Mouse (Mus musculus) heart, postnatal 14 days (tissue): ENCODE measurements around the gene Actr10. TPM values are rescaled to one million over a fixed set of nuclear protein-coding genes. Genes with fewer than 3 reads are reported as not detected.

ENCODE experiments used
- DNase-seq, 2 experiments: peaks; one replicate each; pipeline ENCODE4 v3.0.0; 2021 to 2022
- intact Hi-C: fragments of 180-260 bp; cut with DNase I; formaldehyde crosslinking; loops from one replicate; pipeline ENCODE4 v1.15.1; 2025
- long read RNA-seq, 2 experiments: library from polyadenylated mRNA; stranded (forward); transcript quantifications; one replicate each; pipeline ENCODE4 v2.0.0; 2021
- total RNA-seq, 2 experiments: library from RNA; stranded (reverse); gene quantifications; 2 replicates each; pipeline ENCODE4 v1.2.3; 2021

Gene Actr10
- total RNA-seq, result 100 to 1,000 TPM; 136 to 141 TPM
- long read RNA-seq, experiment 1, full-length matches to known transcripts, result 45 of 45 reads
- long read RNA-seq, experiment 1, partial matches to known transcripts, result 0 of 45 reads
- long read RNA-seq, experiment 1, other reads (novel, unspliced or antisense), result 0 of 45 reads
- long read RNA-seq, experiment 2, full-length matches to known transcripts, result 27 of 27 reads
- long read RNA-seq, experiment 2, partial matches to known transcripts, result 0 of 27 reads
- long read RNA-seq, experiment 2, other reads (novel, unspliced or antisense), result 0 of 27 reads

GRCm38 (mm10) chr12:70937571-70938384 is at the start of gene Actr10:
Gene Actr10, plus strand, starts transcription at chr12:70937857.
- intact Hi-C loops, result no loop called here
- peak; percentile 97 to 98 for DNase-seq

GRCm38 (mm10) chr12:70890405-70890804 is 47.3 kb upstream of the Actr10 start:
- intact Hi-C loops, result no loop called here
- DNase-seq, result no peak

- intact Hi-C loops, result no loop called here
- DNase-seq, result no peak
These were observed 46.7 kb upstream of the Actr10 start for GRCm38 (mm10) chr12:70890874-70891470.

- DNase-seq, result no peak
- intact Hi-C loops, result no loop called here
These were observed 42.4 kb upstream of the Actr10 start for GRCm38 (mm10) chr12:70895275-70895674.

GRCm38 (mm10) chr12:70896068-70896467 is 41.6 kb upstream of the Actr10 start:
- no peak for DNase-seq
- intact Hi-C loops, result no loop called here

- DNase-seq, result no peak
- intact Hi-C loops, result no loop called here
These were observed 40.2 kb upstream of the Actr10 start for GRCm38 (mm10) chr12:70897434-70897833.

GRCm38 (mm10) chr12:70898450-70898849 is 39.2 kb upstream of the Actr10 start:
- intact Hi-C loops, result no loop called here
- no peak for DNase-seq

GRCm38 (mm10) chr12:70904471-70904870 is 33.2 kb upstream of the Actr10 start:
- intact Hi-C loops, result no loop called here
- no peak for DNase-seq

GRCm38 (mm10) chr12:70906867-70907266 is 30.8 kb upstream of the Actr10 start:
- intact Hi-C loops, result no loop called here
- no peak for DNase-seq

GRCm38 (mm10) chr12:70907651-70908050 is 30.0 kb upstream of the Actr10 start:
- DNase-seq, result no peak
- intact Hi-C loops, result no loop called here

GRCm38 (mm10) chr12:70908076-70908475 is 29.6 kb upstream of the Actr10 start:
- intact Hi-C loops, result no loop called here
- DNase-seq, result no peak

- DNase-seq, result peak; percentile 85 to 91
- intact Hi-C loops, result loop anchor here (5.0 kb wide), 2 partner anchors 253 to 678 kb away; partner anchors contain the start of gene Pygl
These were observed 27.4 kb upstream of the Actr10 start for GRCm38 (mm10) chr12:70910241-70910720.

- intact Hi-C loops, result loop anchor here (1.0 to 5.0 kb wide), 4 partner anchors 86 to 679 kb away; partner anchors contain the start of genes Frmd6 and Pygl
- DNase-seq, result peak; percentile 85 to 91
These were observed 26.6 kb upstream of the Actr10 start for GRCm38 (mm10) chr12:70911029-70911428.

- intact Hi-C loops, result loop anchor here (1.0 to 5.0 kb wide), 4 partner anchors 87 to 680 kb away; partner anchors contain the start of genes Frmd6 and Pygl
- no peak for DNase-seq
These were observed 25.8 kb upstream of the Actr10 start for GRCm38 (mm10) chr12:70911676-70912379.

GRCm38 (mm10) chr12:70913429-70913828 is 24.2 kb upstream of the Actr10 start:
- peak; percentile 73 to 78 for DNase-seq
- intact Hi-C loops, result loop anchor here (5.0 kb wide), 2 partner anchors 256 to 681 kb away; partner anchors contain the start of gene Pygl

- peak in 1 of 2 experiments; percentile 65 for DNase-seq
- intact Hi-C loops, result loop anchor here (5.0 kb wide), 2 partner anchors 257 to 682 kb away; partner anchors contain the start of gene Pygl
These were observed 23.3 kb upstream of the Actr10 start for GRCm38 (mm10) chr12:70914387-70914786.

- intact Hi-C loops, result no loop called here
- DNase-seq, result no peak
These were observed 7.9 kb upstream of the Actr10 start for GRCm38 (mm10) chr12:70929781-70930180.

GRCm38 (mm10) chr12:70937150-70937549 is 507 bp upstream of the Actr10 start:
- intact Hi-C loops, result no loop called here
- no peak for DNase-seq

GRCm38 (mm10) chr12:70940806-70941205 is 3.1 kb downstream of the Actr10 start:
- no peak for DNase-seq
- intact Hi-C loops, result no loop called here

- peak; percentile 7 to 12 for DNase-seq
- intact Hi-C loops, result no loop called here
These were observed 6.5 kb downstream of the Actr10 start for GRCm38 (mm10) chr12:70944181-70944580.
